Mouse (Mus musculus) urinary bladder, adult 2 months (tissue): ENCODE measurements around the gene Cd209g. TPM values are rescaled to one million over a fixed set of nuclear protein-coding genes. Genes with fewer than 3 reads are reported as not detected.
"Not testable (repeated sequence)": the region's sequence is repeated elsewhere in the genome, so short reads cannot be mapped to it uniquely, and the experiment has no call there.

ENCODE experiments used
- DNase-seq: peaks from one replicate; pipeline ENCODE4 v3.0.0; 2022; ENCODE audit warnings: low spot score
- polyA plus RNA-seq: library from polyadenylated mRNA; depleted of rRNA; stranded (reverse); fragments of >200 nt; gene quantifications from 2 replicates; pipeline ENCODE4 v1.2.3, GENCODE M21; 2012; rRNA removed

Cd209g gene
- polyA plus RNA-seq: 6.7 and 13.7 TPM in 2 replicates

DNA sequence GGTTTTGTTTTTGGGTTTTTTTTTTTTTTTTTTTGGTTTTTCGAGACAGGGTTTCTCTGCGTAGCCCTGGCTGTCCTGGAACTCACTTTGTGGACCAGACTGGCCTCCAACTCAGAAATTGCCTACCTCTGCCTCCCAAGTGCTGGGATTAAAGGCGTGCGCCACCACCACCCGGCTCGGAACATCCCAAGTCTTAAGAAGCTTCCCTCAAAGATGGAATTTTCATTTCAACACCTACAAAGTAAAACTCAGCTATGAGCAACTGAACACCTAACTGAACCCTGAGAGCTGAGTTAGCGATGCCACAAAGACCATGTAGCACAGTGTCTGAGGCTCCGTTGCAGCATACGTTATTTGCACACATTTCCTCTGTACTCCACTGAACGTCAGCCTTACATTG is at the start of gene Cd209g:
Cd209g (plus strand) TSS at position 301 of the 400 bp plus-strand sequence.
- DNase-seq: no peak

DNA sequence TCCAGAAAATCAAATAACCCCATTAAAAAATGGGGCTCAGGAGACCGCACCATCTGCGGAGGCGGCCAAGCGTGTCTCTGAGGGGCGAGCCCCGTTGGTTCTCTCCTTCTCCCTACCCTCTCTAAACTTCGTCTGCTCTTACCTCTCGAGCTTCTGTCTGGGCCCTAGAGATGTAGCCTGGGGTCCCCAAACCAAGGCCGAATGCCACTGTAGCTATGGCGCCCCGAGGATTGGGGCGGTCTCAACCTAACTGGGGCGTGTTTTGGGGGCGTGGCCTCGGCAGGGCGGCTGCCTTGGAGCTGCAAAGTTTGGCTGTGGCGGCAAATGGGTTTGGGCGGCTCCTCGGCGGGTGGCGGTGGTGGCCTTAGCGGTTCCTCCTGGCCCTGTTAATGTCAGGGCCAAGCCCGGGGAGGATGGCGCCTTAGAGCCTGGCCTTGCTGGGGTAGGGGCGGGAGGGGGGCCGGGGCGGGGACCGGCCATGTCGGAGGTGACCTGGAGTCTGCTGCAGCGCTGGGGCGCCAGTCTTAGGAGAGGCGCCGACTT is 46.6 kb upstream of the Cd209g start:
- not testable (repeated sequence) for DNase-seq

DNA sequence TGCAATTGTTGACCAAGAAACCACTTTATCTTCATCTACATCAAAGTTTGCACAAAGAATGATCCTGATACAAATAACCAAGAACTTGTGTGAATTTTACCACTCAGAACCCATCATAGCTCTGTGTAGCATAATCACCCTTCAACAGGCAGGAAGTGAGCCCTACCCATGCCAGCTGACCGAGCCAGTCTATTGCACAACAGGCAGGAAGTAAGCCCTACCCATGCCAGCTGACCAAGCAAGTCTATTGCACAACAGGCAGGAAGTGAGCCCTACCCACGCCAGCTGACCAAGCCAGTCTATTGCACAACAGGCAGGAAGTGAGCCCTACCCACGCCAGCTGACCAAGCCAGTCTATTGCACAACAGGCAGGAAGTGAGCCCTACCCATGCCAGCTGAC is 45.4 kb upstream of the Cd209g start:
- not testable (repeated sequence) for DNase-seq

DNA sequence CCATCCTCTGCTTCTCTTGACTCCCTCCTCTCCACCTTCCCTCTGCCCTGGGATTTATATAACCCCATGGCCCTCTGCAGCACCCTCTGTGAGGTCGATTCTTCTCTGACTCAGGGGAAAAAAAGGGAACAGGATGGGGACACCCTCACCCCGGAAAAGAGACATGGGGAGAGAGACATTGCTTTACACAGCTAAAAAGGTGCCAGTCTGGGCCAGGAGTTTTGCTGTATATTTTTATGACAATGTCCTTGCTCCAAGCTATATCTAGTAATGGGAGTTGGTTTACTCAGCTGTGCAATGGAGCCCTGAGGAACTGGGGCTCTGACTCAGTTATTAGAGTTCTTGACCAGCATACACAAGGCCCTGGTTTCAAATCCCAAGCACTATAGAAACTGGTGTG is 28.2 kb upstream of the Cd209g start, which contains the start of gene Cd209f:
Cd209f (minus strand) TSS at position 101 of the 400 bp plus-strand sequence.
- DNase-seq: not testable (repeated sequence)

DNA sequence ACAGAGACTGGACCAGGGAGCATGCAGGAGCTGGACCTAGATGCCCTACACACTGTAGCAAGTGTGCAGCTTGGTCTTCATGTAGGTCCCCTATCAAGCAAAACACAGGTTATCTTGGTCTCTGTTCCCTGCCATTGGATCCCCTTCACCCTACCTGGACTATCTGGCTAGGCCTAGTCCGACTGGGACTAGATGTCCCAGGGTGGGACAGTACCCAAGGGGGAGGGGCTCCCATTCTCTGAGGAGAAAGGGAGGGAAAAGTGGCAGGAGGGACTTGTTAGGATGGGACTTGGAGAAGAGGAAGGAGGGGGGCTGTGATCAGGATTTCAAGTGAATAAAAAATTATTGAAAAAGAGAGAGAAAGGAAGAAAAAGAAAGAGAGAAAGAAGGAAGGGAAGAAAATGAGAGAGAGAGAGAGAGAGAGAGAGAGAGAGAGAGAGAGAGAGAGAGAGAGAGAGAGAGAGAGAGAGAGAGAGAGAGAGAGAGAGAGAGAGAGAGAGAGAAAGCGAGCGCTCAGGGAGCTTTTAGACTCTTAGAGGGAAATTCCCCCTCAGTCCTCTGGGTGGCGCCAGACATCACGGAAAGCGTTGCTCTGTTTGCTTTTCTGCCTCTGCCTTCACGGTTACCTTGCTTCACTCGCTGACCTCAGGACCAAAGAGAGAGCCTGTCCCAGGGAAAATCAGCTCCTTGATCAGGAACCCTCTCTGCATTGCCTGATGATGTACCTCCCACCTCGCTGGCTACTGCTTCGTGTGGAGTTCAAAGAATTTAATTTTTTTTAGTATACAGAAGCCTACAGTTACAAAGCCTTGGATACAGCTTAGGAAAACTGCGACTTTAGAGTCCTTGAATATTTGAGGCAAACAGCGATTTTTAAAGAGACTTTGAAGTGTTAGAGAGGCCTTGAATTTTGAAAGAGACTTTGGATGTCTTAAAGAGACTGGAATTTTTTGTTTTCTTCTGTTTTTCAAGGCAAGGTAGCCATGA is 6.1 kb downstream of the Cd209g start:
- peak; percentile 49 for DNase-seq

DNA sequence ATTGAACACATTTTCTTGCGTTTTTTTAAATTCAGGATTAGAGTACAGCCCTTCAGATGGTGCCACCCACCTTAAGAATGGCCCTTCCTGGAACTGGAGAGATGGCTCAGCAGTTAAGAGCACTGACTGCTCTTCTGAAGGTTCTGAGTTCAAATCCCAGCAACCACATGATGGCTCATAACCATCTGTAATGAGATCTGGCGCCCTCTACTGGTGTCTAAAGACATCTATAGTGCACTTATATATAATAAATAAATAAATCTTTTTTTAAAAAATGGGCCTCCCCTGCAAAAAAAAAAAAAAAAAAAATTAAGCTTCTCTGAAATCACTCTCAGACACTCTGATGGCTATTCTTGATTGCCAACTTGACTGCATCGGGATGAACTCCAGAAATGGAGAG is 7.8 kb downstream of the Cd209g start:
- no peak for DNase-seq

DNA sequence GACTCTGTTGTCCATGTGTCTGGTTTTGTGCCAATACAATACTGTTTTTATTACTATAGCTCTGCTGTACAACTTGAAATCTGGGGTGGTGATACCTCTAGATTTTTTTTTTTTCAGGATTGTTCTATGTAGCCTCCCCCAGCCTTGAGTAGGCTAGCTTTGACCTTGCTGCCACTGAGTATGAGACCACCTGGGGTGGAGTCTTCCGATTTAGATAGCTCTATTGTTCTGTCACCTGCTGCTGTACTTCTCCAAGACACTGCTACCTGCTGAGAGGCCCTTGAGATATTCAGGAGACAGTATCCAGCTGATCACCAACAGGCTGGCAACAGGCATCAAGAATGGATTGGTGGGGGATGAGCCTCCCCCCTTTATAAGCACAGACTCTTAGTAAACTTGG is 13.4 kb downstream of the Cd209g start:
- no peak for DNase-seq

DNA sequence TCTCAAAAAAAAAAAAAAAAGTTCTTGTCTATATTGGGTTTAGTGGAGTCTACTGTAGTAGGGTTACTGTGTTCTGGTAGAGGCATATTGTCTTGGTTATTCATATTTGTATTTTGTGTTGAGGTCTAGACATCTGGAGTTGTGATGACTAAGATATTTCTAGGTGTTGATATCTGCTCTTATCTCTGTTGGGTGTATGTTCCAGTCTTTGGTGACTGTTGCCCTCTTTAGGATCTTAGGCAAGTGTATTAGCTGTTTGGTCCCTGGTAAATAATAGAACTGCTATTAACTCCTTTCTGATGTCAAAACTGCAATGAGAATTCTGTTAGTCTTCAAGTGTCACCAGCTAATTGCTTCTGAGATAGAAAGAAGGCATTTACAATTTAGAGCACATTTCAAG is 21.0 kb downstream of the Cd209g start:
- DNase-seq: no peak

DNA sequence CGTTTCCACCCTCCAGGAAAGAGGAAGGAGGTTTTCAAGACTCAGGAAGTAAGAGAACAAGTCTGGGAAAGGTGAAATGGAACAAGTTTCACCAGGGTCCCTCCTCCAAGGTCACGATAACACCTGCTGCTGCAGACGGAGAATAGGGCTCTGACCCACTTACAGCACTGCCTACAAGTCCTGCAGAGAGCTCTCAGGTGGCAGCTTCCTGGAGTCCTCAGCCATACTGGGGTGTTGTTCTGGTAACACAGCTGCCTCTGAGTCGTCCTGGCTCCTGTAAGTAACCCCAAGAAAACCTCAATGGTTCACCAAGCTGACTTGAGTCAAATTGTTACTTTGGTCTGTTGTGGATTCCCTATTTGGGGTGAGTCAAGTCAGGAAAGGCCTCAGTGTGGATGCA is 28.9 kb downstream of the Cd209g start:
- no peak for DNase-seq

DNA sequence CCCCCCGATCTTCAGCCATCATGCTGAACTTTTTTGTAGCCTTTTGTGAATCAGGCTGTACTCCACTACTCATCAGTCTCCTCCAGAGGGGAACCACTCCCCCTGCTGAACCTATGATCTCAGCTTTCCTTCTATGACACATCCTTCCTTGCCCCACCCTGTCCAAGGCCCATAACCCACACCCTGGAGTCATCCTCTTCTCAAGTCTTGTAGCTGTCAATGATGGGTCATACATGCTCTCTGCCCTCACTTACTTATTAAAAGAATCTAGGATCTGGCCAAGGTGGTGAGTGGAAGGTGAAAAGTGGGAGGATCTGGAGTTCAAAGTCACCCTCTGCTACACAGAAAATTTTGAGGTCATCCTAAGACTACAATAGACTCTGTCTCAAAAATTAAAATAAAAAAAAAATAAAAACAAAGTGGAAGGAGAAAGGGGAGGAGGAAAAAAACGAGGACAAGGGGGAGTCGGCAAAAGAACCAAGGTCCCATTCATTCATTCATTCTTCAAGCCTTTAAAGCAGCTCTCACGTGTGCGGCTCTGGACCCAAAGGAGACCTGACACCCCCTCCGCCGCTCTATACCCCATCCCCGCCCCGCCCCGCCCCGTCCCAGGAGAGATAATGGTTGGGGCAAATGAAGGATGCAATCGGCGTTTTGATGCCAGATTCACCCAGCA is 31.4 kb downstream of the Cd209g start:
- no peak for DNase-seq

DNA sequence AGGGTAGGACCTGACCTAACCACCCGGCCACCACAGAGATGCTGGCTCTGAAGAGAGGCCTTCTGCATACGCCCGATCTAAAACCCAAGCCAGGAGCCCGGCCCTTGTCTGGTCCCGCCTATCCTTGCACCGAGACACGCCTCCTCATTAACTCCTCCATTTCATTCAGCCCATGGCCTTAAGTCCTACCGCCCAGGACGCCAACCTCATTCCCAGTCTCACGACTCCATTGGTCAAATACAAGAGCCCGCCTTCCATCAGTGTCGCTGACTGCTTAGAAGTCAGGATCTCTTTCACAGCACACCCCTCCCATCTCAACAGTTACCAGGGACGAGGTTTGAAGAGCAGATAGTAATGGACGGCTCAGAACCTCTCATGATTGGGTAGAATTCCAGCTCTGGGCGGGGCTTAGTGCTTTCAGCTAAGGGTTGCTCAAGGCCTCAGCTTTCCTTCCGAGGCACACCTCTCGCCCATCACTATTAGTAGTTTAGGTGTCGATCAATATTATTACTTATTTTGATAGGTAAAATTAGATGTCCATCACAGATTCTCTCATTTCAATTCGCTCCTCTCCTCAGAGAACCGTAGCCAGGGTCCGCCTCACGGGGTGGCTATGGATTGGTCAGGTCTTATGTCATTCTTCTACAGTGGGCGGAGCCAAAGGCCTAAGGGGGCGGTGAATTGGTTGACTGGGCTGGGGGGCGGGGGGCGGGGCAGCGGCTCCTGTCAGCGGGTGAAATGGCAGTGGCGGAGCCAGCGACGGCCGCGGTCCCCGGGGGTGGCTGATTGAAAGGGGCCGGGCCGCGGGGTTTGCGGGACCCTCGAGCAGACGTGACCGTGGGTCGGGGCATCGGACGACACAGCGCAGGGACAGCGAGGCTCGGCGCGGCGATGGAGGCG is 32.2 kb downstream of the Cd209g start, which contains the start of gene Evi5l:
Evi5l (plus strand) TSS at position 716 of the 900 bp plus-strand sequence.
- peak; percentile 90 for DNase-seq

DNA sequence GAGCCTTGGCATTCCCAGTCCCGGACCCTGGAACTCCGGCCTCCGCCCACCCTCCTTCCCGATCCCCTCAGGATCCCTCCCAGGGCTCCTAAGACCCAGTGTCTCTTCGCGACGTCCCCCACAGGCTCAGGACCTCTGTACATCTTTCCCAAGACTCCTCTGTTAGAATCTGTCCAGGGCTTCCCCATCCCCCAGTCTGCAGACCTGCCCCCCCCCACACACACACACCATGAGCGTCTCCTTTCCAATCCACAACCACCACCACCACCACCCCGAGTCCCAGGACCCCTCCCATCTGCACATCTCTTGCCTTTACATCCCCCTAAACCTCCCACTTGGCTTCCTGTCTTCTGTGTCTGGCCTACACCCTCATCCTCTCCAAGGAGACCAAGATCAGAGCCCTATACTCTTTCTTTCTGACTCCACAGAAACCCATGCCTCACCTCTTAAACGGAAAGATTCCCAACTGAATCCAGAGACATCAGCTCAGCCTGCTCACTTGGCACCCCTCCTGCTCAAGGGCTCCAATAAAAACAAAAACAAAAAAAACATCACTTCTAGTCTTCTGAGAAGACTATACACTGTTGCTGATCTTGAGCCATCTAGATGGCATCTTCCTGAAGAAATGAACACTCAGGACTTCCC is 33.1 kb downstream of the Cd209g start:
- DNase-seq: no peak

DNA sequence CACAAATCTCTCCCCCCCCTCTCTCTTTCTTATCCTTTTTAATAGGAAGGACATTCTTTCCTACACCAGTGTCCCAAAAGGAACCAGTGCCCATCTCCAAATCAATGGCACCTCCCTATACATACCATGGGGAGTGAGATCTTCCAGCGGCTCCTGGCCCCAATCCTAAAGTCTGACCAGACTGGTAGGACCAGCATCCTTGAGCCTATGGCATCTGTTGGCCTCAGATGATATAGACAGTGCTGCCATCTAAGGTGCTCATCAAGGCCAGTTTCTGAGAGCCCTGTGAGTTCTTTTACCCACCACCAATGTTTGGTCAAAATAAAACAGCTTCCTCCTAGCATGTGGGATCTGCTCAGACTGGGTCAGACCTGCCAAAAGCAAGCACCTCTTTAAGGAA is 34.0 kb downstream of the Cd209g start:
- DNase-seq: no peak

DNA sequence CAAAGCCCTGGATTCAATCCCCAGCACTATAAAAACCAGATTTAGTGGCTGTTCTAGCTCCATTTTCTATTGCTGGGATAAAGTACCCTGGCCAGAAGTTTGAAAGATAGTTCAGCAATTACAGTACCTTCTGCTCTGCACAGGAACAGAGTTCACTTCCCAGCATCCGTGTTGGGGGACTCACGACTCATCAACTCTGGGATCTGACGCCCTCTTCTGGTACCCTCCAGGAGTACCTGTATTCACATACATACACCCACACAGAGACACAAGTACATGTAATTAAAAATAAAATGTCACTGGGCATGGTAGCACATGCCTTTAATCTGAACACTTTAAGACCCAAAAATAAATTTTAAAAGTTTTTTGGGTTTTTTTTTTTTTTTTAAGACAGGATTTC is 38.6 kb downstream of the Cd209g start:
- DNase-seq: no peak

DNA sequence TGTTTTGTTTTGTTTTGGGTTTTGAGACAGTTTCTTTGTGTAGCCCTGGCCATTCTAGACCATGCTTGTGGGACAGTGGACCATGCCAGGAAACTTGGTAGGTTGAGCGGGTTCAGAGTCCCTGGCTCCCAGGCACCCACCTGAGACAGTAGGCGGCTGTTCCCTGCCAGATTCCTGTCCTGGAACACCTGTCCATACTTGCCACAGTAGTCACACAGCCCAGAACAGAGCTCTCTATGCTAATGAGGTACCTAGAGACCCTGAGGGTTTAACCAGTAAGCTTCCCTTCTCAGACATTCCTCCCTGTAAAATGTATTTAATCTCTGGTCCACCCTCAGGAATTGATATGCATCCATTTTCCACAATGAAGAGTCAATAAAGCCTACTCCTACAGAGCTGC is 40.1 kb downstream of the Cd209g start:
- DNase-seq: no peak

DNA sequence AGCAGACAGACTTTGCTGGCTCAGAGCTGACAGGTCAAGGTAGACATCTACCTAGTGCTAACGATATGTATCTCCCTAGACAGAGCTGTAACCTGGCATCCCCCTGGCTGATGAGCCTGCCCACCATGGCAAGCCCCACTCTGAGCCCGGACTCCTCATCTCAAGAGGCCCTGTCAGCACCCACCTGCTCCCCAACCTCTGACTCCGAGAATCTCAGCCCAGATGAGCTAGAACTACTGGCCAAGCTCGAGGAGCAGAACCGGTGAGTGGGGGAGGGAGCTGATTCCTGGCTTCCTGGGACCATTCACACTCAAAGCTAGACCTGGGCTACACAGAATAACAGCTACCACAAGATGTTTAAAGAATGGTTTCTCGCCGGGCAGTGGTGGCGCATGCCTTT is 49.5 kb downstream of the Cd209g start:
- DNase-seq: no peak

DNA sequence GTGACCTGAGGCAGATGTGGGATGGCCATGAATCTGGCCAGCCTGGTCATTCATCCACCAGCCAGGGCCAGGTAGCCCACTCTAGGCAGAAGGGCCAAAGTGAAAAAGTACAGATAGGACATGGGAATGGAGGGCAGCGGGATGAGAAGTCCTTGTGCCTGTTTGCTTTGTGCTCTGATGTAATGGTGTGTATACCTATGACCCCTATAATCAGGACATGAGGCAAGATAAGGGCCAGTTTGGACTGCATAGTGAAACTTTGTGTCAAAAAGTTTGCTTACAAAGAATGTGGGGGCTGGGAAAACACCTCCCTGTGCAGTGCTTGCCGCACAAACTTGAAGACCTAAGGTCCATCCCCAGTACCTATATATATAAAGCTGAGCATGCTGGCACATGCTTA is 52.3 kb downstream of the Cd209g start:
- no peak for DNase-seq
